Mouse (Mus musculus) myocyte (in vitro differentiated cells): ENCODE measurements around the gene Hnrnpab. TPM values are rescaled to one million over a fixed set of nuclear protein-coding genes. Genes with fewer than 3 reads are reported as not detected.

Experiments
- H3K27me3 ChIP-seq: one replicate; pipeline ENCODE4 v1.6.1; 2011; ENCODE audit not compliant: control insufficient read depth, insufficient read depth, insufficient read length
- H3K36me3 ChIP-seq: one replicate; pipeline ENCODE4 v1.6.1; 2011; ENCODE audit not compliant: control insufficient read depth, insufficient read depth
- H3K4me2 ChIP-seq: one replicate; pipeline ENCODE4 v1.6.1; 2011; ENCODE audit warnings: low read depth, control low read depth
- H3K4me3 ChIP-seq: one replicate; pipeline ENCODE4 v1.5.1; 2011; ENCODE audit warnings: mild to moderate bottlenecking, control low read depth, moderate library complexity
- H3K79me2 ChIP-seq: one replicate; pipeline ENCODE4 v1.6.1; 2011; ENCODE audit not compliant: control insufficient read depth, insufficient read depth
- H3ac ChIP-seq: one replicate; pipeline ENCODE4 v1.6.1; 2011; ENCODE audit not compliant: control insufficient read depth, insufficient read length
- CEBPB ChIP-seq: IDR thresholded peaks from 2 replicates; pipeline ENCODE4 v1.6.1; 2011; ENCODE audit warnings: mild to moderate bottlenecking, moderate library complexity; ENCODE audit not compliant: poor library complexity, insufficient read depth, severe bottlenecking
- E2F4 ChIP-seq: IDR thresholded peaks from one replicate; pipeline ENCODE4 v1.6.1; 2011; ENCODE audit warnings: mild to moderate bottlenecking, control low read depth, moderate library complexity; ENCODE audit not compliant: insufficient read depth
- MAX ChIP-seq: IDR thresholded peaks from one replicate; pipeline ENCODE4 v1.6.1; 2011; ENCODE audit warnings: low read depth, mild to moderate bottlenecking, control low read depth
- MYOD1 ChIP-seq, 3 experiments: IDR thresholded peaks; one replicate each; pipeline ENCODE4 v1.6.1; 2011; ENCODE audit warnings: control low read depth in 2 of 3, low read depth in 2 of 3, mild to moderate bottlenecking in 2 of 3, moderate library complexity in 1 of 3; ENCODE audit not compliant: insufficient read length in 2 of 3, control insufficient read depth in 1 of 3
- MYOG ChIP-seq, 3 experiments: IDR thresholded peaks; one replicate each; pipeline ENCODE4 v1.6.1; 2011; ENCODE audit warnings: control low read depth in 2 of 3, low read depth in 2 of 3, mild to moderate bottlenecking in 2 of 3; ENCODE audit not compliant: insufficient read length in 2 of 3, control insufficient read depth in 1 of 3, insufficient read depth in 1 of 3
- POLR2A ChIP-seq: IDR thresholded peaks from one replicate; pipeline ENCODE4 v1.6.1; 2011; ENCODE audit warnings: low read depth, mild to moderate bottlenecking, control low read depth, moderate library complexity; ENCODE audit not compliant: insufficient read length
- POLR2AphosphoS2 ChIP-seq: IDR thresholded peaks from one replicate; pipeline ENCODE4 v1.6.1; 2011; ENCODE audit warnings: low read depth, control low read depth; ENCODE audit not compliant: insufficient read length
- REST ChIP-seq: IDR thresholded peaks from one replicate; pipeline ENCODE4 v1.6.1; 2011; ENCODE audit warnings: mild to moderate bottlenecking, control low read depth, moderate library complexity; ENCODE audit not compliant: insufficient read depth, insufficient read length
- SRF ChIP-seq: IDR thresholded peaks from one replicate; pipeline ENCODE4 v1.6.1; 2011; ENCODE audit warnings: low read depth; ENCODE audit not compliant: control insufficient read depth, insufficient read length
- TCF12 ChIP-seq: IDR thresholded peaks from one replicate; pipeline ENCODE4 v1.6.1; 2011; ENCODE audit warnings: mild to moderate bottlenecking, control low read depth; ENCODE audit not compliant: poor library complexity, insufficient read depth, severe bottlenecking
- TCF3 ChIP-seq: IDR thresholded peaks from one replicate; pipeline ENCODE4 v1.6.1; 2011; ENCODE audit warnings: low read depth, control low read depth; ENCODE audit not compliant: insufficient read length
- USF1 ChIP-seq: IDR thresholded peaks from one replicate; pipeline ENCODE4 v1.6.1; 2011; ENCODE audit warnings: low read depth, mild to moderate bottlenecking, control low read depth, moderate library complexity
- polyA plus RNA-seq: library from polyadenylated mRNA; unstranded; fragments of >200 nt; fragmentation: generic; extraction: Trizol; gene quantifications from one replicate; pipeline ENCODE4 v1.2.1, GENCODE M21; 2012; ENCODE audit warnings: missing spikeins

Gene Hnrnpab
- polyA plus RNA-seq, 1 experiment = 371 TPM

DNA sequence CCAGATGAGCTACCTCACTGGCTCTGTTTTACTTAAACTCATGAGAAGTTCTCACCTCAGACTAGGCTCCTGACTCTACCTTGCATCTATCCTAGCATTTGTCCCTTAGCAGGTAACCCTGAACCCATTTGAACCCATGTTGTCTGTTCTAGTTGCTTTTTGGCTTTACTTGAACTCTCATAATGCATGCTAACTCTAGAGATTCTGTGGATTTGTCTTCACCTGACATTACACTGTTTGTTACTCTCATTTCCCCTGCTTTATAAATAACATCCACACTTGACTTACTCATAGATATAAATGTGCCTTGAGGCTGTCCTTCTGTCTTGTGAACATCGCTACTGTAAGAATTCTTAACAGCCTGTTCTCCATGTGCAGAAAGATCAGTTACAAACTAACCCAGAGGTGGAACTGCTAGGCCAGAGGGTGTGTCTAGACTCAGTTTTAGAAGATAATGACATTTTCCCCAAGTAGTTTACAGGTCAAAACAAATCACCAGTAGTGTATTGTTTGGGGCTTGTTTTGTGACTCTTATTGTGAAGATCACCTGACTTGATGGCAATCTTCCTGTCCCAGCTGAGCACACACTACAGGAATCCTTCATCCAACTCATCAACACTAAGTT, 11.1 kb downstream of the Hnrnpab start:
- Histone ChIP-seq H3K79me2 (peaks cover 6% of the 10 kb centered on the region), H3ac (no peak overlapping the region), H3K27me3 (no peaks in the 10 kb centered on the region), H3K4me2 (no peak overlapping the region), H3K4me3 (no peak overlapping the region), H3K36me3 (peaks cover 88% of the 10 kb centered on the region)
- TF ChIP-seq REST = no peak
- no peak for TF ChIP-seq E2F4
- TF ChIP-seq CEBPB = no peak
- no peak for TF ChIP-seq TCF12
- TF ChIP-seq POLR2A = no peak
- no peak for TF ChIP-seq POLR2AphosphoS2
- TF ChIP-seq USF1 = no peak
- TF ChIP-seq TCF3 = no peak
- no peak for TF ChIP-seq MYOD1 (IDR thresholded peaks at IDR 0.05; ENCODE audit: control insufficient read depth in 1 of 3, insufficient read length in 2 of 3, low read depth in 2 of 3)
- no peak for TF ChIP-seq SRF
- TF ChIP-seq MAX = no peak
- no peak for TF ChIP-seq MYOG (IDR thresholded peaks at IDR 0.05; ENCODE audit: control insufficient read depth in 1 of 3, insufficient read depth in 1 of 3, insufficient read length in 2 of 3, low read depth in 2 of 3)

- H3ac ChIP-seq = no peak overlapping the region
These were observed 11.8 kb downstream of the Hnrnpab start for GRCm38 (mm10) chr11:51594715-51595350.

GRCm38 (mm10) chr11:51593849-51594248, 12.8 kb downstream of the Hnrnpab start:
- H3K79me2 ChIP-seq = no peaks in the 10 kb centered on the region
- H3K27me3 ChIP-seq = no peaks in the 10 kb centered on the region
- H3K36me3 ChIP-seq = peaks cover 75% of the 10 kb centered on the region
- no peak for TF ChIP-seq E2F4
- TF ChIP-seq SRF = no peak
- no peak for TF ChIP-seq MYOG (IDR thresholded peaks at IDR 0.05; ENCODE audit: control insufficient read depth in 1 of 3, insufficient read depth in 1 of 3, insufficient read length in 2 of 3, low read depth in 2 of 3)
- TF ChIP-seq POLR2A = peak; percentile 31
- no peak for TF ChIP-seq REST
- peak; percentile 56 for TF ChIP-seq POLR2AphosphoS2
- TF ChIP-seq TCF12 = no peak
- TF ChIP-seq USF1 = no peak
- no peak overlapping the region for H3ac ChIP-seq
- no peak overlapping the region for H3K4me2 ChIP-seq
- H3K4me3 ChIP-seq = no peak overlapping the region

More at GRCm38 (mm10) chr11:51594715-51595350, 11.8 kb downstream of the Hnrnpab start:
- no peaks in the 10 kb centered on the region for H3K27me3 ChIP-seq
- peaks cover 81% of the 10 kb centered on the region for H3K36me3 ChIP-seq
- no peak overlapping the region for H3K4me3 ChIP-seq
- H3K79me2 ChIP-seq = peaks cover 6% of the 10 kb centered on the region
- no peak overlapping the region for H3K4me2 ChIP-seq
- peak; percentile 47 for TF ChIP-seq POLR2AphosphoS2
- TF ChIP-seq MYOD1 (IDR thresholded peaks at IDR 0.05; ENCODE audit: control insufficient read depth in 1 of 3, insufficient read length in 2 of 3, low read depth in 2 of 3) = no peak

- no peak overlapping the region for H3K4me3 ChIP-seq
- no peaks in the 10 kb centered on the region for H3K27me3 ChIP-seq
- no peaks in the 10 kb centered on the region for H3K79me2 ChIP-seq
- H3K36me3 ChIP-seq = peaks cover 72% of the 10 kb centered on the region
- H3K4me2 ChIP-seq = no peak overlapping the region
- TF ChIP-seq REST = no peak
- TF ChIP-seq SRF = no peak
- TF ChIP-seq MAX = no peak
- TF ChIP-seq MYOG (IDR thresholded peaks at IDR 0.05; ENCODE audit: control insufficient read depth in 1 of 3, insufficient read depth in 1 of 3, insufficient read length in 2 of 3, low read depth in 2 of 3) = no peak
- TF ChIP-seq TCF3 = no peak
- TF ChIP-seq CEBPB = no peak
- no peak for TF ChIP-seq USF1
- TF ChIP-seq POLR2AphosphoS2 = peak; percentile 71
- peak; percentile 21 for TF ChIP-seq POLR2A
- H3ac ChIP-seq = no peak overlapping the region
These were observed 13.3 kb downstream of the Hnrnpab start for GRCm38 (mm10) chr11:51593368-51593767.

DNA sequence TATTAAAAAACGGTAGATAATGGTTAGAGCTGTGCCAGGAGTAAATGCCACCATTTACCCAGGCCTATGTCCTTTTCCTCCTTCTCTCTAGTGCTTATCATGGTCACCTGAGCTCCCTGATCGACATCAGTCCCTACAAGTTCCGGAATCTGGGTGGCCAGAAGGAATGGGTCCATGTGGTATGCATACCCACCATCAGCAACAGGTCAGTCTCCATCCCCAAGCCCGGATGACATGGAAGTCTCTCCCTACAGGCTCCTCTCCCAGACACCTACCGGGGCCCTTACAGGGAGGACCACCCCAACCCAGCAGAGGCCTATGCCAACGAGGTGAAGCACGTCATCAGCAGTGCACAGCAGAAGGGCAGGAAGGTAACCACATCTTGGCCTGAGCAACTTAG, 14.7 kb downstream of the Hnrnpab start:
- no peak overlapping the region for H3ac ChIP-seq
- H3K36me3 ChIP-seq = peaks cover 71% of the 10 kb centered on the region
- H3K4me2 ChIP-seq = no peak overlapping the region
- TF ChIP-seq POLR2A = no peak
- TF ChIP-seq USF1 = no peak
- no peak for TF ChIP-seq CEBPB
- no peak for TF ChIP-seq REST
- TF ChIP-seq SRF = no peak
- TF ChIP-seq MYOD1 (IDR thresholded peaks at IDR 0.05; ENCODE audit: control insufficient read depth in 1 of 3, insufficient read length in 2 of 3, low read depth in 2 of 3) = no peak
- no peak for TF ChIP-seq MAX
- H3K4me3 ChIP-seq = no peak overlapping the region
- no peaks in the 10 kb centered on the region for H3K79me2 ChIP-seq
- H3K27me3 ChIP-seq = no peaks in the 10 kb centered on the region
